Mouse (Mus musculus): ENCODE data around the gene Specc1. TPM values are rescaled to one million over a fixed set of nuclear protein-coding genes. Genes with fewer than 3 reads are reported as not detected.

The Specc1 gene
- total and polyA plus RNA-seq, 3 experiments, result 7.3 to 18.6 (median 15.5) TPM

DNA sequence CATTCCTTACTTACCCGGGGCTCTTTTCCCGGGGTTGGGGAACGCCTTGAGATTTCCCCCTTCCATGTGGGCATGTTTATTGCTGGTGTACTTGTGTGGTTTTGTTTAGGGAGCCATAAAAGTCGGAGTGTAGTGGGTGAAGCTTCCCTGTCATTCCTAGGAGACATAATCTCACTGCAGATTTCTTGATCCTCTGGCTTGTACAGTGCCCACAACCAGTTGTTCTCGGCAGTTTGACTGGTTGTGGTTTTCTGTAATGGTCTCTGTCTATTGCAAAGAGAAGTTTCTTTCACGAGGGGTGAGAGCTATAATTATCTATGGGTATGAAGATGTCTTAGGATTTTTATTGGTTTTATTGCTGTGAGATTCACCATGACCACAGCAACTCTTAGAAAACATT, 78.0 kb downstream of the Specc1 start:
- peaks cover 13 to 54% of the 10 kb centered on the region in 2 experiments for H3K36me3 ChIP-seq (replicated peaks in 1 of 2; ENCODE audit: control insufficient read depth in 1 of 2, insufficient read depth in 1 of 2, low read length in 1 of 2)

DNA sequence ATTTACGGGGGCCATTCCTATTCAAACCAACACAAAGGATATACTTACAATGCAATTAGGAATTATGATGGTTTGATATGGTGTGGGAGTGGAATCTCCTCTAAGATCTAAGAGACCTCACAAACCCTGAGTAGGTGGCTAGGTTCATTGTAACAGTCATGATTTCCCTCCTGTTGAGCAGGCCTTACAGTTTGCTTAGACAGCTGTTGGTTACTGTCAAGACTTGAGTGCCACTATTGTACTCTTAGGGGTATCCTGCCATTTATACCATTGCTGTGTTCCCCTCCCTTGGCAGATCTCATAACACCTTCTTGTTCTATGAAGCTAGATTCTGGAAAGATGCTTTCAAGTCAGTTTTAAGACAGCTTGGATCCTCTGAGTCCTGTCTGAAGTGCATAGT, 78.7 kb downstream of the Specc1 start:
- TF ChIP-seq CTCF (conservative IDR thresholded peaks at IDR 0.05 in 1 of 2, IDR thresholded peaks at IDR 0.05 in 1 of 2; ENCODE audit: low read depth in 2 of 2, low read length in 2 of 2) (no peak), MXI1 (IDR thresholded peaks at IDR 0.05; ENCODE audit: low read depth, low read length) (no peak), JUND (conservative IDR thresholded peaks at IDR 0.05; ENCODE audit: low read depth, low read length) (no peak), TCF12 (IDR thresholded peaks at IDR 0.05; ENCODE audit: low read depth, low read length) (no peak), UBTF (IDR thresholded peaks at IDR 0.05; ENCODE audit: low read depth, low read length) (no peak), E2F4 (IDR thresholded peaks at IDR 0.05; ENCODE audit: insufficient replicate concordance, low read depth, low read length) (no peak), CHD1 (IDR thresholded peaks at IDR 0.05; ENCODE audit: low read depth, low read length) (no peak), JUN (IDR thresholded peaks at IDR 0.05; ENCODE audit: insufficient read depth, low read depth, low read length) (no peak), EP300 (IDR thresholded peaks at IDR 0.05; ENCODE audit: low read length) (no peak), HCFC1 (IDR thresholded peaks at IDR 0.05; ENCODE audit: low read depth, low read length) (no peak), POLR2AphosphoS2 (IDR thresholded peaks at IDR 0.05; ENCODE audit: low read depth, low read length) (no peak), ZKSCAN1 (IDR thresholded peaks at IDR 0.05; ENCODE audit: borderline replicate concordance, low read depth, low read length) (no peak), POLR2A (IDR thresholded peaks at IDR 0.05; ENCODE audit: low read depth, low read length) (no peak), IRF4 (IDR thresholded peaks at IDR 0.05; ENCODE audit: low read depth, low read length) (no peak), TBP (conservative IDR thresholded peaks at IDR 0.05; ENCODE audit: low read depth, low read length) (no peak), PAX5 (IDR thresholded peaks at IDR 0.05; ENCODE audit: low read length) (no peak)
- Histone ChIP-seq H3K9me3 (replicated peaks; ENCODE audit: low read length) (no peaks in the 10 kb centered on the region), H3K36me3 (replicated peaks in 1 of 2; ENCODE audit: control insufficient read depth in 1 of 2, insufficient read depth in 1 of 2, low read length in 1 of 2) (peaks cover 12 to 47% of the 10 kb centered on the region in 2 experiments), H3K27ac (ENCODE audit: insufficient read depth, low read depth) (no peak overlapping the region), H3K27me3 (replicated peaks) (no peaks in the 10 kb centered on the region), H3K4me1 (ENCODE audit: control insufficient read depth in 1 of 2, insufficient read depth in 2 of 2) (no peaks in the 10 kb centered on the region), H3K4me2 (ENCODE audit: insufficient read depth, low read depth, poor library complexity, severe bottlenecking) (no peak overlapping the region), H3K9ac (ENCODE audit: insufficient read depth, low read depth) (no peak overlapping the region), H3K4me3 (replicated peaks in 1 of 3; ENCODE audit: low read depth in 2 of 3, low read length in 2 of 3, poor library complexity in 1 of 3) (no peak overlapping the region), H3K79me2 (replicated peaks; ENCODE audit: control insufficient read depth, extremely low read depth, insufficient read depth, poor library complexity, severe bottlenecking) (no peaks in the 10 kb centered on the region)
- DNase-seq (ENCODE audit: extremely low read depth), result no peak
- in situ Hi-C loops (cut with MboI; ENCODE audit: low pct_ligation_motif_present, low pct_unique_long_range_greater_than_20kb, low sequenced_read_pairs) (no loop called here), dilution Hi-C loops (cut with MboI; ENCODE audit: extremely low pct_ligation_motif_present, extremely low pct_unique_long_range_greater_than_20kb, low sequenced_read_pairs) (no loop called here)

More for the DNA sequence above, 78.0 kb downstream of the Specc1 start:
- Histone ChIP-seq H3K9me3 (replicated peaks; ENCODE audit: low read length) (no peaks in the 10 kb centered on the region), H3K4me3 (replicated peaks in 1 of 3; ENCODE audit: low read depth in 2 of 3, low read length in 2 of 3, poor library complexity in 1 of 3) (no peak overlapping the region), H3K9ac (ENCODE audit: insufficient read depth, low read depth) (no peak overlapping the region), H3K27ac (ENCODE audit: insufficient read depth, low read depth) (no peak overlapping the region), H3K27me3 (replicated peaks) (no peaks in the 10 kb centered on the region), H3K79me2 (replicated peaks; ENCODE audit: control insufficient read depth, extremely low read depth, insufficient read depth, poor library complexity, severe bottlenecking) (no peaks in the 10 kb centered on the region), H3K4me1 (ENCODE audit: control insufficient read depth in 1 of 2, insufficient read depth in 2 of 2) (no peaks in the 10 kb centered on the region), H3K4me2 (ENCODE audit: insufficient read depth, low read depth, poor library complexity, severe bottlenecking) (no peak overlapping the region)
- DNase-seq (ENCODE audit: extremely low read depth), result no peak
- TF ChIP-seq CHD1 (IDR thresholded peaks at IDR 0.05; ENCODE audit: low read depth, low read length) (no peak), RCOR1 (conservative IDR thresholded peaks at IDR 0.05; ENCODE audit: low read depth, low read length) (no peak), SMC3 (IDR thresholded peaks at IDR 0.05; ENCODE audit: low read depth, low read length) (no peak), CTCF (conservative IDR thresholded peaks at IDR 0.05 in 1 of 2, IDR thresholded peaks at IDR 0.05 in 1 of 2; ENCODE audit: low read depth in 2 of 2, low read length in 2 of 2) (no peak), IRF4 (IDR thresholded peaks at IDR 0.05; ENCODE audit: low read depth, low read length) (no peak), ZMIZ1 (IDR thresholded peaks at IDR 0.05; ENCODE audit: low read depth, low read length) (no peak), NRF1 (IDR thresholded peaks at IDR 0.05; ENCODE audit: low read depth, low read length) (no peak), JUND (conservative IDR thresholded peaks at IDR 0.05; ENCODE audit: low read depth, low read length) (no peak), MAZ (IDR thresholded peaks at IDR 0.05; ENCODE audit: low read depth, low read length) (no peak), MAFK (IDR thresholded peaks at IDR 0.05; ENCODE audit: insufficient replicate concordance, low read length) (no peak), ELF1 (IDR thresholded peaks at IDR 0.05; ENCODE audit: low read depth, low read length) (no peak), SIN3A (IDR thresholded peaks at IDR 0.05; ENCODE audit: low read length) (no peak), PAX5 (IDR thresholded peaks at IDR 0.05; ENCODE audit: low read length) (no peak), MAX (IDR thresholded peaks at IDR 0.05; ENCODE audit: low read length) (no peak), TBP (conservative IDR thresholded peaks at IDR 0.05; ENCODE audit: low read depth, low read length) (no peak)
- dilution Hi-C loops (cut with MboI; ENCODE audit: extremely low pct_ligation_motif_present, extremely low pct_unique_long_range_greater_than_20kb, low sequenced_read_pairs) (no loop called here), in situ Hi-C loops (cut with MboI; ENCODE audit: low pct_ligation_motif_present, low pct_unique_long_range_greater_than_20kb, low sequenced_read_pairs) (no loop called here)

All from CH12.LX (cell line).